In genomic region chr6:86526961-86527740, GRCm38 (mm10) we compare ENCODE assay signal across 7 mouse cellular contexts. TPM values are rescaled to one million over a fixed set of nuclear protein-coding genes. Genes with fewer than 3 reads are reported as not detected.
DNase-seq lines count a peak whose midpoint lies in the region; ATAC-seq and TF ChIP-seq lines count a peak whose summit lies in the region.

No protein-coding gene starts in this region.

- ATAC-seq in CD4-positive, CD25-positive, alpha-beta regulatory T cell, adult 4 months, result peak; percentile 51
- ATAC-seq in Patski, result peak; percentile 41
- peak; percentile 43; the same call in 1 of the 2 replicates for ATAC-seq in embryonic facial prominence, embryonic 12.5 days (ENCODE audit: insufficient number of reproducible peaks, insufficient read depth, low FRiP score, low TSS enrichment)
- peak; percentile 59 for ATAC-seq in heart, embryonic 16.5 days (replicated peaks; ENCODE audit: extremely low read depth, insufficient read depth, low FRiP score)
- ATAC-seq in megakaryocyte progenitor cell, adult 5-6 weeks (replicated peaks; ENCODE audit: poor library complexity), result peak; percentile 21

- TF ChIP-seq CTCF in Patski (IDR thresholded peaks at IDR 0.05), result no peak
- TF ChIP-seq CTCF in small intestine, adult 2 months (IDR thresholded peaks at IDR 0.05; ENCODE audit: extremely low read depth, insufficient read length, insufficient replicate concordance, low read depth, low read length), result no peak

- peak overlapping the region; percentile 99 for H3K9ac ChIP-seq in embryonic facial prominence, embryonic 12.5 days
- H3K9ac ChIP-seq in heart, embryonic 16.5 days (ENCODE audit: low read length), result peak overlapping the region; percentile 93

- peaks cover 9% of the 10 kb centered on the region for H3K4me1 ChIP-seq in embryonic facial prominence, embryonic 12.5 days
- peaks cover 22% of the 10 kb centered on the region for H3K4me1 ChIP-seq in heart, embryonic 16.5 days (ENCODE audit: control insufficient read depth, insufficient read depth, low read length)
- peaks cover 8% of the 10 kb centered on the region; the same call in 1 of the 2 replicates for H3K4me1 ChIP-seq in small intestine, adult 2 months (ENCODE audit: control insufficient read depth, insufficient read depth, insufficient read length, low read length)

- H3K27me3 ChIP-seq in Patski, result no peaks in the 10 kb centered on the region
- no peaks in the 10 kb centered on the region for H3K27me3 ChIP-seq in embryonic facial prominence, embryonic 12.5 days
- H3K27me3 ChIP-seq in heart, embryonic 16.5 days (ENCODE audit: control insufficient read depth, insufficient read depth, low read length), result no peaks in the 10 kb centered on the region
- no peaks in the 10 kb centered on the region for H3K27me3 ChIP-seq in small intestine, adult 2 months (ENCODE audit: control insufficient read depth, insufficient read depth, low read length)

- H3K4me2 ChIP-seq in embryonic facial prominence, embryonic 12.5 days (replicated peaks), result peak overlapping the region; percentile 85
- peak overlapping the region; percentile 76 for H3K4me2 ChIP-seq in heart, embryonic 16.5 days (ENCODE audit: low read depth, low read length)

- WGBS in embryonic facial prominence, embryonic 12.5 days, result 6% methylated on average over 49 of the region's 49 CpGs
- 6% methylated on average over 49 of the region's 49 CpGs for WGBS in heart, embryonic 16.5 days
- WGBS in small intestine, adult 2 months, result 2% methylated on average over 49 of the region's 49 CpGs

- CTCF ChIA-PET in Patski (lab: Charles Lee), result no interaction called here

- in situ Hi-C loops in Patski (cut with MboI; ENCODE audit: low pct_unique_long_range_greater_than_20kb), result no loop called here

- peaks cover 16% of the 10 kb centered on the region for H3K36me3 ChIP-seq in embryonic facial prominence, embryonic 12.5 days
- H3K36me3 ChIP-seq in heart, embryonic 16.5 days (ENCODE audit: control insufficient read depth, insufficient read depth), result peaks cover 12% of the 10 kb centered on the region
- peaks cover 22% of the 10 kb centered on the region for H3K36me3 ChIP-seq in small intestine, adult 2 months (ENCODE audit: control insufficient read depth, insufficient read depth, low read length)

- no peaks in the 10 kb centered on the region for H3K9me3 ChIP-seq in embryonic facial prominence, embryonic 12.5 days
- H3K9me3 ChIP-seq in heart, embryonic 16.5 days (replicated peaks; ENCODE audit: control insufficient read depth, low read length), result no peaks in the 10 kb centered on the region

- peak overlapping the region; percentile 98 for H3K4me3 ChIP-seq in embryonic facial prominence, embryonic 12.5 days
- peak overlapping the region; percentile 65 for H3K4me3 ChIP-seq in heart, embryonic 16.5 days (ENCODE audit: low read length)
- H3K4me3 ChIP-seq in small intestine, adult 2 months (ENCODE audit: low read depth, low read length), result peak overlapping the region; percentile 98

- peak; percentile 70; the same call in 1 of the 2 replicates for TF ChIP-seq POLR2A in small intestine, adult 2 months (IDR thresholded peaks at IDR 0.05; ENCODE audit: low read depth, low read length)

- peak overlapping the region; percentile 100 for H3K27ac ChIP-seq in embryonic facial prominence, embryonic 12.5 days
- H3K27ac ChIP-seq in heart, embryonic 16.5 days (ENCODE audit: low read length), result peak overlapping the region; percentile 100
- H3K27ac ChIP-seq in small intestine, adult 2 months (ENCODE audit: insufficient read depth, low read depth, low read length), result peak overlapping the region; percentile 100

- POLR2A ChIA-PET in Patski (lab: Charles Lee), result no interaction called here

- DNase-seq in Patski (ENCODE audit: low read depth, low spot score), result no peak
- peak; percentile 65 to 91 for DNase-seq in layer of hippocampus, postnatal 25 days (ENCODE audit: extremely low spot score in 1 of 2, low spot score in 1 of 2)

RNA-seq across cellular contexts. Expression of gene Pcbp1, which starts 1.0 kb away (rescaled TPM):
- polyA plus RNA-seq in CD4-positive, CD25-positive, alpha-beta regulatory T cell, adult 4 months (2017; shearing (Covaris generic)), result 10 to 100 TPM; 18.5 to 35.3 TPM
- 240 TPM for polyA plus RNA-seq in Patski (2021)
- polyA plus RNA-seq in embryonic facial prominence, embryonic 12.5 days (2016; fragmentation: Nextera tagmentation; extraction: Ambion mirVana), result 537 and 549 TPM in 2 replicates
- 149 and 264 TPM in 2 replicates for polyA plus RNA-seq in heart, embryonic 16.5 days (2015; fragmentation: Nextera tagmentation; extraction: Ambion mirVana)
- total RNA-seq in layer of hippocampus, postnatal 25 days (2021), result 100 to 1,000 TPM; 187 to 192 TPM
- 333 and 352 TPM in 2 replicates for total RNA-seq in megakaryocyte progenitor cell, adult 5-6 weeks (2015)
- total RNA-seq in megakaryocyte progenitor cell, adult 5-6 weeks (2017), result 107 and 114 TPM in 2 replicates
- 244 and 314 TPM in 2 replicates for polyA plus RNA-seq in small intestine, adult 2 months (2012; rRNA removed)
